Mouse (Mus musculus) fat pad, adult 2 months (tissue): ENCODE results near the gene Chrnb1.

Experiments
- DNase-seq: peaks from one replicate; pipeline ENCODE4 v3.0.0-alpha.2; 2011; ENCODE audit warnings: low read depth, low spot score; ENCODE audit errors: extremely low read depth

Gene Chrnb1

DNA sequence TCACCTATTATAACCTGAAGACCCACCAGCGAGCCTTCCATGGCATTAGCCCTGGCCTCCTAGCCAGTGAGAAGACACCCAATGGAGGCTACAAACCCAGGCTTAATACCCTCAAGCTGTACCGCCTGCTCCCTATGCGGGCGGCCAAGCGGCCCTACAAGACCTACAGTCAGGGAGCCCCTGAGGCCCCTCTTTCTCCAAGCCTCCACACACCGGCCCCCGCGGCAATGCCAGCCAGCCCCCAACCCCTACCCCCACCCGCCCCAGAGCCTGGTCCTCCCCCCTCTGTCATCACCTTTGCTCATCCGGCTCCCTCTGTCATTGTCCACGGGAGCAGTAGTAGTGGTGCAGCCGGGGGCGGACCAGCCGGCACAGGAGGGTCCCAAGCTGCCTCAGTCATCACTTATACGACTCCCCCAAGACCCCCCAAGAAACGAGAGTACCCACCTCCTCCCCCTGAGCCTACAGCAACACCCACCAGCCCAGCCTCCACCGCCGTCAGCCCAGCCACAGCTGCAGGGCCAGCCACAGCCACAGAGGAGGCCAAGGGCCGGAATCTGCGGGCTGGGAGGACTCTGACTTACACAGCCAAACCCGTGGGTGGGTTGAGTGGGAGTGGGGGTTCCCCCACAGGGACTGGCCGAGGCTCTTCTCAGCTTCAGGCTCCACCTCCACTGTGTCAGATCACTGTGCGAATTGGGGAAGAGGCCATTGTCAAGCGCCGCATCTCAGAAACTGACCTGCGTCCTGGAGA is 18.1 kb downstream of the Chrnb1 start:
- no peak for DNase-seq

DNA sequence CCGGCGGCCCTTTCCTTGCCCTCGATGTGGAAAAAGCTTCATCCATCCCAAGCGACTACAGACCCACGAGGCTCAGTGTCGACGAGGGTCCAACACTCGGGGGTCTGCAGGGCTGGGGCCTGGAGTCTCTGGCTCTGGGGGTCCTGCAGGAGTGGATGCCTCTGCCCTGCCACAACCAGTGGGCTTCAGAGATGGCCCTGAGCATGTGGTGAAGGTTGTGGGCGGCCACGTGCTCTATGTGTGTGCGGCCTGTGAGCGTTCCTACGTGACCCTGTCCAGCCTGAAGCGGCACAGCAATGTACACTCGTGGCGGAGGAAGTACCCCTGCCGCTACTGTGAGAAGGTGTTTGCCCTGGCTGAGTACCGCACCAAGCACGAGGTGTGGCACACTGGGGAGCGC is 19.3 kb downstream of the Chrnb1 start:
- DNase-seq = no peak

- DNase-seq = no peak
Measured at GRCm38 (mm10) chr11:69775716-69776115, 20.0 kb downstream of the Chrnb1 start.

- no peak for DNase-seq
Measured at GRCm38 (mm10) chr11:69774961-69775360, 20.8 kb downstream of the Chrnb1 start.

DNA sequence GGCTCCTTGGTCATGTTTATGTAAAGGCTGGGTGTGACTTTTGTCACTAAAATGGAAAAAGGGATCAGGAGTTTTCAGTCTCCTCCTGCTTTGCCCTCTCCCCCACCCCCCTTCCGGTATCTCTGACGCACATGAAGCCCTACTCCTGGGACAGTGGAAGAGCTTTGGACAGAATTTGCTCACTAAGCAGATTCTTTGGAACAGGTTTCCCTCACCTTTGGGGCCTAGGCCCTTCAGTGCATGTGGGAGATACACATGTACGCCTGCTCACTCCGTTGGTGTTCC is 28.2 kb downstream of the Chrnb1 start:
- no peak for DNase-seq

GRCm38 (mm10) chr11:69766872-69767624 is 28.7 kb downstream of the Chrnb1 start:
- no peak for DNase-seq

DNA sequence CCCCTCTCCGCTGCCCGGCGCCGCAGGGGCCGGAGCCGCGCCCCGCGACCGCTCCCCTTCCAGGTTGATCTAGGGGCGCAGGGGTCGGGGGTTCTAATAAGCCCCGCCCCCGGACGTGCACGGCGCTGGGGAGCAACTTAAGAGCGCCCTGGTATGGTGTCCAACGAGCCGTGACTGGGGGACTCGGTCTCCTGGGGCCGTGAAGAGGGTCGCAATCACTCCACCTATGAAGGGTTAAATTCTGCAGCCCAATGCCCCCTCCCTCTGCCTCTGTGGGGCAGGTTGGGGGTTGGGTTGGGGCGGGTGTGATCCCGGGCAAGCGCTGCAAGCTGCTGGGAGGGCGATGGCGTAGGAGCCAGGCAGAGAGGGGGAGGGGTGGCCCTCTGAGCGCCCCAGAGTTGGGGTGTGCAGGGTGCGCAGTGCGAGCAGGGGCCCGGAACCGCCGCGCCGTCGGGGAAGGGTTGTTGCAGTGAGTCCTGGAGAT is 29.6 kb downstream of the Chrnb1 start:
- no peak for DNase-seq

GRCm38 (mm10) chr11:69765221-69766125 is 30.3 kb downstream of the Chrnb1 start, which contains the start of gene Zbtb4:
Gene Zbtb4 (plus strand): TSS chr11:69765912.
- DNase-seq = no peak

- no peak for DNase-seq
Measured at GRCm38 (mm10) chr11:69763551-69763950, 32.2 kb downstream of the Chrnb1 start.

- no peak for DNase-seq
Measured at GRCm38 (mm10) chr11:69761868-69762267, 33.9 kb downstream of the Chrnb1 start, which contains the start of gene Slc35g3. Gene Slc35g3 (minus strand): TSS chr11:69761968.

DNA sequence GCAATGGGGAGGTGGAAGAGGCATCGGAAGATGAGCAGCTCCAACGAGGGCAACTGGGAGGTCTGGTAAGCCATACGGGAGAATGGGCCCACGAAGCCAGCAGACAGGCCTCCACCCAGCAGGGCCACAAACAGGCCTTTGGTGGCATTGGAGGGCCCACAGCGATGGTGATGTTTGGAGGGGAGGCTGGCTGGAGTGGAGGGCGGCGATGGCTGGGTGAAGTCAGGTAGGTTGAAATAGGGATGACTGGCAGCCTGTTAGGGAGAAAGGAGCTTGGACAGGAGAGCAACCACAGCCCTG is 34.9 kb downstream of the Chrnb1 start:
- no peak for DNase-seq

DNA sequence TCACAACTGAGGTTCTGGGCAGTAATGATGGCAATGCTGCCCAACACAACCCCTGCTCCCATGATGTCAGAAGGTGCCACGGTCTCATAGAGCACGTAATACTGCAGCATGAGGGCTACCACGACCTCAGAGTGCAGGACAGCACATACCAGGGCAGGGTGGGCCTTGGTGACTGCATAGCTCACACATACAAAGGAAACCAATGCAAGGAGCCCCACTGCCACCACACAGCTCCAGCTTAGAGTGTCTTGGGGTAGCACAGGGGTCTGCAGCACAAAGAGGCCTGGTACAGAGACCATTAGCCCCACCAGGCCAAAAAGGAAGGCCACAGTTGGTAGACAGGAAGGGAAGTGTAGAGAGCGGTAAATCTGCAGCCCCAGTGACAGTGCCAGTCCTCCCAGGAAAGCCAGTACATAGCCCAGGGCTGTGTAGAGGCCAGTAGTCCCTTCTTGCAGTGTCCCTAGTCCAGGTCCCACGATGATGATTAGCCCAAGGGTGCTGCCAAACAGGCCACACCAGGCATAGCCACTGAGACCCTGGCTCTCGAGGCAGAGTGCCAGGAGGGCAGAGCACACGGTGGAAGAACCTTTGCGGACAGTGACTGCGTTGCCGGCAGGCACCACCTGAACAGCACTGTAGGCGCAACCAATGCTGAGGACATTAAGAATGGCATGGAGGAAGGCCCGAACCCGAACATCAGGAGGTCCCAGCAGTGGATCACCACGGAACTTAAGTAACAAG is 35.4 kb downstream of the Chrnb1 start:
- no peak for DNase-seq

DNA sequence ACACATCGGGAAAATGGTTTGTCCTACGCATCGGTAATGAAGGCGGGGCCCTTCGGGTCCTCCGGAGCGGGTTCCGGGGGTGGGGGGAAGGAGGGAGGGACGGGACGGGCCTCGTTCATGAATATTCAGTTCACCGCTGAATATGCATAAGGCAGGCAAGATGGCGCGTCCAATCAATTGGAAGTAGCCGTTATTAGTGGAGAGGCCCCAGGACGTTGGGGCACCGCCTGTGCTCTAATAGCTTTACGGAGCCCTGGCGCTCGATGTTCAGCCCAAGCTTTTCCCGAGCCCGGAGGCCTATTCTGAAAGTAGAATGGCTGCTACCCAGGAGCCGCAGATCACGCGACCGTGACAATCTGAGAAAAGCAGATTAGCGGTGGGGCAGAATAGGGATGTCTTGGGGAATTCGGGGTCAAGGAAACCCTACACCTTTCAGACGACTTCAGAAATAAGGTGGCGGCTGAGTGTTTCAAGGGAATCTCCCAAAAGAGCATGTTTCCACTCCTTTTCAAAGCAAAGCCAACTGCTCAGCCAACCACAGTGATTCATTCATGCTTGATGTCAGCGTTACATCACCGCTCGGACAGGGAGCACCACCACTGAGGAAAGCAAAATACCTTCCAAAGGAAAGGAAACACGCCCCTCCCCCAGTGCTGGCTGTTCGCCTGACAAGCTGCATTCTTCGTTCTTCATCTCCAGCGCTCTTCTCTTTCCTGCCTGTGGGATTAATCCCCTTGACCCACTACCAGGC is 36.6 kb downstream of the Chrnb1 start:
- no peak for DNase-seq

GRCm38 (mm10) chr11:69758478-69758970 is 37.2 kb downstream of the Chrnb1 start, which contains the start of gene Polr2a:
Gene Polr2a (minus strand): TSS chr11:69758637.
- DNase-seq = no peak

- no peak for DNase-seq
Measured at GRCm38 (mm10) chr11:69758090-69758456, 37.7 kb downstream of the Chrnb1 start.

DNA sequence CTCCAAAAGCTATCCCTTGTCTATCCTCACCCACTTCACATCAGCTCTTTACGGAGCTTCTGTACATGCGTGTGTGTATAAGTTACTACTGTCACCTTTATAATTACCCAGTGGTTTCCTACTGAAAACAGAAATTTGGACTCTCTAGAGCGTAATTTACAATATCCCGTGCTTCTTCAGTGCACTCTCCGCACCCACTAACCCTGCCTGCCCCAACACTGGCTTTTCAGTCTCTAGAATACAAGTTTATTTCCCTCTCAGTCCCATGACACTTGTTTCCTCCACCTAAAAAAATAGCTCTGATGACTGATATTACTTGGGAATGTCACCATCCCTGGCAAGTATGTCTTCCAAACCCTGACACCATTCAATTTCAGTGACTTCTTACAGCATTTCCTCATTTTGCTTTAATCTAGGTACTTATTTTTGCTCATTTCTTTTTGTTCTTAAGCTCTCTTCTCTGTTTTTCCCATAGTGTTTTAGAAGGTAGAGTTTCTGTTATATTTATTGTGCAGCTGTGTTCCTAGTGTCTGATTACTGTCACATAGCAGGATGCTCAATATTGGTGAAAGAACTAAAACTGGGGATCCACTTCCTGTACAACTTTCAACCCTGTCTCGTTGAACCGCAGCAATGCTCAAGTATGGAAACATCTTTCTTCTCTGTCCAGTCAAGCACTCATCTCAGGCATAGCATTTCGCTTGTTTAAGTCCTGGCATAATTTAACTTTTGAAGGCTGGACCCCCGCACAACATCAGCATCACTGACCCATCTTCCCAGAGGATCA is 38.2 kb downstream of the Chrnb1 start:
- DNase-seq = no peak

DNA sequence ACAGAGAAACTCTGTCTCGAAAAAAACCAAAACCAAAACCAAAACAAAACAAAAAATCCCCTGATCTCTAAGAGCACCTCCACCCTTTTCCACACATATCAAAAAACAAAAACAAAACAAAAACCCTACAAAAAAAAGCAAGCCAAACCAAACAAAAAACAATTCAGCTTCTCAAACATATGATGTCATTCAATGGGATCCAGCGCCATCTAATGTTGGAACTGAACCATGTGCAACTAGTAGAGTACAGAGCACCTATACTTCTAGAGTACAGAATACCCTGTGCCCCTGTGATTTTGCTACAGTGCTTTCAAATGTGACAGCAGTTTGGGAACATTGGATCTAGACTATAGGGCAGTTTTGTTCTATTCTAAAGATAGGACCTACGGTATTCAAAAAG is 41.0 kb downstream of the Chrnb1 start:
- no peak for DNase-seq

- no peak for DNase-seq
Measured at GRCm38 (mm10) chr11:69754233-69754632, 41.5 kb downstream of the Chrnb1 start.

GRCm38 (mm10) chr11:69752686-69753085 is 43.1 kb downstream of the Chrnb1 start:
- no peak for DNase-seq
